Mouse (Mus musculus) layer of hippocampus, adult 2 months (tissue): ENCODE measurements around the gene Rgs3. TPM values are rescaled to one million over a fixed set of nuclear protein-coding genes. Genes with fewer than 3 reads are reported as not detected.

ENCODE experiments used
- DNase-seq, 2 experiments: peaks; one replicate each; pipeline ENCODE4 v3.0.0; 2022; ENCODE audit warnings: low spot score in 2 of 2
- H3K27ac ChIP-seq: fragments of 200-600 bp; 2 replicates; pipeline ENCODE4 v1.8.1; 2022
- H3K4me3 ChIP-seq: fragments of 200-600 bp; 2 replicates; pipeline ENCODE4 v1.8.1; 2022; ENCODE audit warnings: mild to moderate bottlenecking
- CTCF ChIP-seq: fragments of 200-600 bp; conservative IDR thresholded peaks from 2 replicates; pipeline ENCODE4 v1.8.1; 2022; ENCODE audit warnings: antibody characterized with exemption, mild to moderate bottlenecking, moderate library complexity
- long read RNA-seq, 2 experiments: library from polyadenylated mRNA; stranded (forward); transcript quantifications; one replicate each; pipeline ENCODE4 v2.0.0; 2021; ENCODE audit warnings: borderline mapping rate in 2 of 2
- total RNA-seq, 2 experiments: library from RNA; stranded (reverse); gene quantifications; 2 replicates each; pipeline ENCODE4 v1.2.3; 2021

Rgs3 gene
- 10 to 100 TPM; 18.9 to 21.6 TPM for total RNA-seq
- long read RNA-seq, experiment 1, full-length matches to known transcripts: 10 of 17 reads
- long read RNA-seq, experiment 1, partial matches to known transcripts: 1 of 17 reads
- long read RNA-seq, experiment 1, other reads (novel, unspliced or antisense): 6 of 17 reads
- long read RNA-seq, experiment 2, full-length matches to known transcripts: 8 of 20 reads
- long read RNA-seq, experiment 2, partial matches to known transcripts: 7 of 20 reads
- long read RNA-seq, experiment 2, other reads (novel, unspliced or antisense): 5 of 20 reads

DNA sequence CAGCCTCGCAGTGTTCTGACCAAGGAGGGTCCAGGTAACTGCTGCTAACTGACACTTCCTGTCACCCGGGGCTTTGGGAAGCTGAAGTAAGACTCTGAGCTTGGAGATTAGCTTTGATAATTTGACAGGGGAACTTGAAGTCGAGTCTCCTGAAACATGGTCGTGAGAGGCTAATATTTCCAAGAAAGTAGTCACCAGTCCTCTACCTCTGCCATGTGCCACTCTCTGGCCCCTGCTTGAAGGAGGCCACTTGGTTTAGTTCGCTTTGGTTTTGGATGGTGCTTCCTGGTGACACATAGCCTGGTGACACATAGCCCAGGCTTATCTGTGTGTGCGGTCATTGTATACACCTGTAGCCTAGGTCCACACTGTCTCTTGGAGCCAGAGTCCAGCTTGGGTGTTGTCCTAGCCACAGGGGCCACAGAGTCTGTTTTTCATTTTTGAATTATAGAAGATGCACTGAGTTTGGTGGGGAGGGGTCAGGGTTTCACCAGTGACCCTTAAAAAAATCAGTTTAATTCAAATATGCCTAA, at the start of gene Rgs3:
Gene Rgs3, plus strand, starts transcription at position 51 of the 533 bp plus-strand sequence.
- H3K4me3 ChIP-seq: no peak within 1 kb of the TSS
- H3K27ac ChIP-seq: no peak within 1 kb of the TSS
- no peak for DNase-seq
- TF ChIP-seq CTCF: no peak

DNA sequence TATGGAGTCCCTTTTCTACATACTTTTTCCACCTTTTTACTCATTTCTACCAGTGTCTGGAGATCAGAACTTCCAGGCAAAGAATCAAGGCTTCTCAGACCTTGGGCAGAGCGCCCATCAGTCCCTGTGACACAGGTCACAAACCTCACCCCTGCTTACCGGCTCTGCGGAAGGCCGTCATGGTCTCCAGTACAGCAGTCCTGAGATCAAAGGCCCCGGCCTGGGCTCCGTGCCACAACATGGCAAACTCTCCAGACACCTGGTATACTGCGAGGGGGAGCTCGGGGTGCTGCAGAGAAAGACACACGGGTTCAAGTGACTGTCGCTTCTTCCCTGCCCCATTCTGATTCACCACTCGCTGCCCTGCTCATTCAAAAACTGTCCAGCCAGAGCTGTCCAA, 49.7 kb upstream of the Rgs3 start:
- H3K27ac ChIP-seq: no peak overlapping the region
- TF ChIP-seq CTCF: no peak
- no peak overlapping the region for H3K4me3 ChIP-seq
- no peak for DNase-seq

DNA sequence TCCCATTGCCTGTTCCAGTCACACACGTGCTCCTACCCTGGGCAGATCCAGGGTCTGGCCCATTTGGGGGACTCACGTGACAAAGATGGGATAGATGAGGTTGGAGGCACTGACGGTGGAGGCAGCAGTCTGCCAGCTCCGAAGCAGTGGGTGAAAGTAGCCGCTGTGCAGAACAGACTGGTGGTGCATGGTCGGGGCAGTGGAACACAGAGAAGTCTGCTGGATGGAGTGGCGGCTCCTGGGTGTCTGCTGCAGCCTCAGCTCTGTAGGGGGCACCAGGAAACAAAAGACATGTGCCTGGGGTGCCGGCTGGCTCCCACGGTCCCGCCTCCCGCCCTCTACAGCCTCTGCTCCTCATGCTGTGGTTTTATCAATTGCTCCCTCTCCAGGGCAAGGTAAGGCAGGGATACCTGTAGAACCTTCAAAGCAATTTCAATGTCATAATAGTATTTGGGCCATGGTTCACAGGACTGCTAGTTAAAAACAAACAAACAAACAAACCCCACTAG, 45.6 kb upstream of the Rgs3 start:
- Histone ChIP-seq H3K27ac (no peak overlapping the region), H3K4me3 (no peak overlapping the region)
- TF ChIP-seq CTCF: no peak
- DNase-seq: no peak

DNA sequence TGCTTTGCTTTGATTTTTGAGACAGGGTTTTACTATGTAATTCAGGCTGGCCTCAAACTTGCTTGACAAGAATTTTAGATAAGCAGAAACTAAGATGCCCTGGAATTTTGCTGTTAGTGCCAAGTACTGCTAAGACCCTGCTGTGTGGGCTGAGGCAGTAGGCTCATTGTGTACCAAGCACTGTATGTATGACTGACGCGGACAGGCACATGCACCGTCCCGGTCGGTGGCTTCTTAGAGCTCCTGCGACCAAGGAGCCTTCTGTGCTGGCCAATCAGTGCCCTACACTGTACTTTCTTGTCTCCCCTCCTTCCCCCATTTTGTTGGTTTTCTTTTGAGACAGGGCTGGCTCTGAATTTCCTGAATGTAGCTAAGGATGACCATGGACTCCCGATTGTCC, 44.7 kb upstream of the Rgs3 start:
- DNase-seq: no peak
- no peak for TF ChIP-seq CTCF
- no peak overlapping the region for H3K4me3 ChIP-seq
- H3K27ac ChIP-seq: no peak overlapping the region

DNA sequence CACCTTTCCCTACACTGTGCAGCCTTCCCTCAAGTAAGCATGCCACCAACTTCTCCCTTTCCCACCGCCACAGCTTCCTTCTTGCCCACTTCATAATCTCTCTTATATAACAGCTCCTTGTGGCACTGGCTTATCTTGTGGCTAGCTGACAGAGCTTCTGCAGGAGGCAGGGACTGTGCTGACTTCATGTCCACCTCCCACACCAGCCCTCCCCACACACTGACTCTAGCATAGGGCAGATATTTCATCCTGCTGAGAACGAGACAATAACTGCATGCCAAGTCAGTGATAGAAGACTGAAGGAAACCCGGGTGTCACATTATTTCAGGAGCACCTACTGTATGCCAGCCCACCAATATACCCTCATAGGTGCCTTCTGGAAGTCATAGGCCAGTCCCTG, 44.2 kb upstream of the Rgs3 start:
- no peak for DNase-seq
- no peak for TF ChIP-seq CTCF
- no peak overlapping the region for H3K4me3 ChIP-seq
- H3K27ac ChIP-seq: peak overlapping the region; percentile 43; the same call in 1 of the 2 replicates

DNA sequence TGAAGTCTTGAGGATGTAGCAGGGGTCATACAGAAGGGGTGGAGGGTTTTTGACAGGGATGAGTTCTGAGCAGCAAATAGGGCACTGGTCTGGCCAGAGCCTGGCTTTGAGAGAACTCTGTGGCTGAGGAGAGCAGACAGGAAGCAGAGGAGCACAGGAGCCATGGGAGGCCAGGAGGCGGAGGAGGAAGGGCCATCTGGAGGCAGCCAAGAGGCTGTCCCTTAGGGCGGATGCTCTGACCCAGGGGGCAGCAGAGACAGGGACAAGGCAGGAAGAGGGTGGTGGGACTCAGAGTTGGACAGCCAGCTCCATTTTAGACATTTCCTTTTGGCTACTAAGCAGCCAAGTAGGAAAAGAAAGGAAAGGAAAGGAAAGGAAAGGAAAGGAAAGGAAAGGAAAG, 43.6 kb upstream of the Rgs3 start:
- no peak overlapping the region for H3K4me3 ChIP-seq
- no peak for DNase-seq
- peak; percentile 23; the same call in 1 of the 2 replicates for TF ChIP-seq CTCF
- peak overlapping the region; percentile 43; the same call in 1 of the 2 replicates for H3K27ac ChIP-seq

DNA sequence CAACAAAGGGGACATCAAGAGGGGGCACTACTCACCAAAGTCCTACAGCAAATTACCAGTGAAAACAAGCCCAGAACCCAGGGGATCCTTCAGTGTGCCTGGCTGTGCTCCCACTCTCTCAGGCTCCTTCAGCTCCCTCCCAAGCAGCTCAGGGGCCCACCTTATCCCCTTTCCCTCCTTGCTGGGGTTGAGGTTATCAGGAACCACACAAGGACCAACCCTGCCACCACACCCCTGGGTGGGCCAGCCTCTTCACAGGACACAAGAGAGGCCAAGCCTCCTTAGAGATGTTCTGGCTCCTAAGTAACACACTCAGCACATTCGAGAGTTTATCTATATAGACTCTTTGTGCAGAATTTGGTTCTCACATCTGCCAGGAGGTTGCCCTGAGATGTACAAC, 43.1 kb upstream of the Rgs3 start:
- no peak for DNase-seq
- Histone ChIP-seq H3K4me3 (no peak overlapping the region), H3K27ac (peak overlapping the region; percentile 39; the same call in 1 of the 2 replicates)
- TF ChIP-seq CTCF: no peak

DNA sequence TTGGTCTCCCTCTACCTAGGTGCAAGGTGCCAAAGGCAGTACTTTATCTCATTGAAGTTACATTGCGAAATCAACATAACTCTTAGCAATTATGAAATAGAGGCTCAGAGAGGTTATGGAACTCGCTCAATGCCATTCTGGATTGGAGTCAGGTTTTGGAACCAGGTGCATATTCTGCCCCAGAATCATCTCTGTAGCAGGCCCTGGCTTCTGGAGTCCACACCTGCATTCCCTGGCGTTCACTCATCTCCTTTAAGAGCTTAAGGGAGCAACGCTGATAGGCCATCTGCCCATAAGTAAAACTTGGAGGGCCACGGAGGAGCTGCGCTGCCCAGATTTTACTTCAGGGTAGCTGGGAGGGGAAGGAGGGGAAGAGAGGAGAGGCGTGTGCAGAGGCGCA, 42.6 kb upstream of the Rgs3 start:
- no peak for DNase-seq
- TF ChIP-seq CTCF: no peak
- Histone ChIP-seq H3K4me3 (no peak overlapping the region), H3K27ac (no peak overlapping the region)

DNA sequence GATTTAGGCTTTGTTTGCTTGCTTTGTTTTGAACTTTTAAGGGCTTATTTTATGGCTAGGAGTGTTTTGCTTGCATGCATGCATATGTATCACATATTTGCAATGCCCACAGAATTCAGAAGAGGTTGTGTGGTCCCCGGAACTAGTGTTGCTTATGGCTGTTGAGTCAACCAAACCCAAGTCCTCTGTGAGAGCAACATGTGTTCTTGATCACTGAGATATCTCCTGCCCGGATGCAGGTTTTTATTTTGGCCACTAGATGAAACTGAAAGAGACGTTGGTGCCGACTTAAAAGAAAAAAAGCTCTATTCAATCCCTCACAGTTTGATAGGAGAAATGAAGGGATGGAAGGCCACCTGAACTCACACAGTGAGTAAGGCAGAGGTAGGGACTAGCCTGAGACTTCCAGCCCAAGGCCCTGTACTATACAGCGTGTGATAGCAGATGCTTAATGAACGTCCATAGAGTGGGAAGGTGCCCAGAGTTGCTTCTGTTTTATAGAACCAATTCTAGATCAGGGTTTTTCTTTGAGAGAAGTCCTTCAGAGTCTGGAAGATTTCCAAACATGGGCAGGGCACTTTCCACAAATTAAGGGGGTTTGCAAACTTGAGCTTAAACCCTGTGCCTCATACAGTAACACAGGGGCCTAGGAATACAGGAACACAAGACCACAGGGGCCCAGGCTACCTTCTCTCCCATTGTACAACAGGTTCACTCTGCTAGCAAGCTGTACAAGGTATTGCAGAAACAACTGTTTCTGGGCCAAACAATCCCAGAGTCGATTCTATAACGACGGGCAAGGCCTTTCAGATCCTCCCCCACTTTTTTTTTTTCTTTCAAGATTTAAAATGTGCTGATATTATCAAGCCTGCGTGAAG, 41.9 kb upstream of the Rgs3 start:
- H3K27ac ChIP-seq: no peak overlapping the region
- TF ChIP-seq CTCF: 0 out of 2 replicates have a peak, but pooled peaks have one; percentile 4
- H3K4me3 ChIP-seq: no peak overlapping the region
- DNase-seq: no peak

DNA sequence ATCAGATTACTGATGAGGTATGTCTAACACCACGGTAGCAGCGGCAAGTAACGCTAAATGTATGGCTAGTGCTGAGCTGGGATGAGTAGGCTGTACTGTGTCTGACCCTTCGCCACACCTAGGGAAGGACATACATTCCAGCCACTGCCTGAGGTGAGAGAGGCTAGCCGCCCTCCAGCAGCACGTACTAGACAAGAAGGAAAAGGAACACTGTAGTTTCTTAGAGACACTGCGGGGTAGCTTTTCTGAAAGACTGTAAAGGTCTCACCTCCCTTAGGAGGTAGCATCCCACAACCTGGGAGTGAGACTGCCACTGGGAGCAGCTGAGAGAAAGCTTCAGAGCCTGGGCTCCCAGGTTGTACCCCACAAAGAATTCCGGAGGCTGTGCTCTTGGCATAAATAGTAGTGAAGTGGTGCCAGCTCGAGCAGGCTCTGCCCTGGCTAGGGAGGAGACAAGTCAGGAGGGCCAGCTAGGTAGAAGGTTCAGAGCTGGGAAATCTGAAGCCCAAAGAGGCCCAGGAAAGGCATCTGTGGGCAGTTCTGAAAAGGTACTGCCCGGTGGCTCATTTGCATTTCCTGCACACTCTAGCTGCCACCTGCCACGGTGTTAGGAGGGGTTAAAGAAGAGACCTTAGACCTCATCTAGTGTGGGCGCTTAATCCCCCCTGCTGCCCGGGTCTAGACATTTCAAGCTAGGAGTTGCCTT, 41.1 kb upstream of the Rgs3 start:
- DNase-seq: no peak
- H3K4me3 ChIP-seq: peak overlapping the region; percentile 96
- peak overlapping the region; percentile 88; the same call in 1 of the 2 replicates for H3K27ac ChIP-seq
- TF ChIP-seq CTCF: no peak

DNA sequence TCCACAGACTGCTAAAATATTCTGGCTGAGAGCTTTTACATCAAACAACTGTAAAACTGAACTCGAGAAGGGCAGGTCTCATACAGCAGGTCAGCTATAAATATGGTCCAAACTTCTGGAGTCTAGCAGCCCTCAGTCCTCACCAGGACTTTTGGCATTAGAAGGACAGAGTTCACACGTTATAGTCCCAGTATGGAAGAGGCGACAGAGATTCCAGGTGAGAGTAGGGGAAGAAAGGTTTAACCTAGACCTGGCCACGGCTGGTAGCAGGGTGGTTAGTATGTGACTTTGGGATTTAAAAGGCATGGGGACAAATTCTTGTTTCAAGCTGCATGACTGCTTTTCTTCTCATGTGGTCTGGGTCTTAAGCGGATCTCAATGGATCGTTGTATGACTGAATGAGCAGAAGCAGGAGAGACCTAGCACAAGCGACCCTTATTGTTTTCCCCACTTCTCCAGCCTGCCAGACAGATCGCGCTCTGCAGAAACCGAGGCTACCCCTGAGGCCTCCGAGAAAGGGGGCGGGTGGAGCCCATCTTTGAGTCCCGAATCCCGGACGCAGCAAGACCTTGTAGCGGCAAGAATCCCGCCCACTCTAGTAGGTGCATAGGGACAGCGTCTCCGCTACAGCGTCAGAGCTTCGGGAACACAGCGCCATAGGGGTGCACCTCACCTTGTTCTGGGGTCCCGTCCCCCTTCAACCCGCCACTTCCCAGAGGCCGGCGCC, 40.4 kb upstream of the Rgs3 start:
- peak overlapping the region; percentile 96 for H3K4me3 ChIP-seq
- peak overlapping the region; percentile 88 for H3K27ac ChIP-seq
- TF ChIP-seq CTCF: no peak
- no peak for DNase-seq

DNA sequence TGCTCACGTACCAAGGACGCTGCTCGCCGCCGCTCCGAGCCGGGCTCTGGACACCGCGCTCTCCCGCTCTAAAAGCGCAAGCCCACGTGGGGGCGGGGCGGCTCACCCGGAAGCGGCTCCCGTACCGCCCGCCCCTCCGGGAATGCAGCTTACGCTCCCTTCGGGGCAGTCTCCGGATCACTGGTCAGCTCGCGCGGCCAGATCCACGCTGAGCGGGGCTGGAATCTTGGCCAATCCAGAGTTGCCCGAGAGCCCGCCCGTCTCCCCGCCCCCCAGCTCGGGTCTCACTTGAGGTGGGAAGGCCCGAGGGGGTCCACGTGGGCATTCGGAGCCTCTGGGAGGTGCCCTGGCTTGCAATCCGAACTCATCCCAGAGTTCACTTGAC, 39.8 kb upstream of the Rgs3 start, which contains the start of gene Alad:
Gene Alad, minus strand, starts transcription at position 70 of the 385 bp plus-strand sequence.
- no peak for TF ChIP-seq CTCF
- DNase-seq: peak; percentile 69 to 75
- peak within 1 kb of the TSS; percentile 88 for H3K27ac ChIP-seq
- peak within 1 kb of the TSS; percentile 96 for H3K4me3 ChIP-seq
